Mouse (Mus musculus): ENCODE results near the gene Zfp146. TPM values are rescaled to one million over a fixed set of nuclear protein-coding genes. Genes with fewer than 3 reads are reported as not detected.

Gene Zfp146
- polyA plus RNA-seq, 1 experiment from 2014 or later: 8.6 TPM

- Histone ChIP-seq H3K36me3 (peaks cover 42% of the 10 kb centered on the region), H3K4me1 (peaks cover 28% of the 10 kb centered on the region), H3K27me3 (replicated peaks) (no peaks in the 10 kb centered on the region), H3K9me3 (peaks cover 13% of the 10 kb centered on the region; the same call in 1 of the 2 replicates), H3K27ac (replicated peaks) (peak overlapping the region; percentile 88), H3K4me3 (peak overlapping the region; percentile 69), H3K9ac (peak overlapping the region; percentile 92), H3K4me2 (peak overlapping the region; percentile 76)
- no peak for ATAC-seq (ENCODE audit: extremely low read depth, insufficient number of reproducible peaks, low FRiP score, low TSS enrichment)
- WGBS: 2% methylated on average over 21 of the region's 21 CpGs
Measured at GRCm38 (mm10) chr7:30168914-30169582, 502 bp downstream of the Zfp146 start.

- ATAC-seq (ENCODE audit: extremely low read depth, insufficient number of reproducible peaks, low FRiP score, low TSS enrichment): no peak
- WGBS: 95% methylated on average over 2 of the region's 2 CpGs
- peaks cover 76% of the 10 kb centered on the region for H3K36me3 ChIP-seq
- no peak overlapping the region for H3K4me3 ChIP-seq
- peaks cover 53% of the 10 kb centered on the region for H3K9me3 ChIP-seq
- H3K4me1 ChIP-seq: peaks cover 19% of the 10 kb centered on the region
- no peak overlapping the region for H3K9ac ChIP-seq
- H3K4me2 ChIP-seq: no peak overlapping the region
- no peaks in the 10 kb centered on the region for H3K27me3 ChIP-seq (replicated peaks)
- no peak overlapping the region for H3K27ac ChIP-seq (replicated peaks)
Measured at GRCm38 (mm10) chr7:30164745-30165144, 4.8 kb downstream of the Zfp146 start.

- Histone ChIP-seq H3K9ac (no peak overlapping the region), H3K4me2 (no peak overlapping the region), H3K9me3 (peaks cover 68% of the 10 kb centered on the region), H3K27ac (replicated peaks) (no peak overlapping the region), H3K4me1 (peaks cover 13% of the 10 kb centered on the region), H3K36me3 (peaks cover 93% of the 10 kb centered on the region), H3K4me3 (no peak overlapping the region), H3K27me3 (replicated peaks) (no peaks in the 10 kb centered on the region)
- WGBS: 91% methylated on average over 5 of the region's 5 CpGs
- no peak for ATAC-seq (ENCODE audit: extremely low read depth, insufficient number of reproducible peaks, low FRiP score, low TSS enrichment)
Measured at GRCm38 (mm10) chr7:30163113-30163512, 6.4 kb downstream of the Zfp146 start.

- Histone ChIP-seq H3K27me3 (replicated peaks) (no peaks in the 10 kb centered on the region), H3K4me3 (no peak overlapping the region), H3K36me3 (peaks cover 97% of the 10 kb centered on the region), H3K27ac (replicated peaks) (no peak overlapping the region), H3K4me2 (no peak overlapping the region), H3K4me1 (no peaks in the 10 kb centered on the region), H3K9ac (no peak overlapping the region), H3K9me3 (peaks cover 93% of the 10 kb centered on the region)
- no peak for ATAC-seq (ENCODE audit: extremely low read depth, insufficient number of reproducible peaks, low FRiP score, low TSS enrichment)
- WGBS: 94% methylated on average over 3 of the region's 3 CpGs
Measured at GRCm38 (mm10) chr7:30155507-30155906, 14.0 kb downstream of the Zfp146 start.

- no peak for ATAC-seq (ENCODE audit: extremely low read depth, insufficient number of reproducible peaks, low FRiP score, low TSS enrichment)
- Histone ChIP-seq H3K27me3 (replicated peaks) (no peaks in the 10 kb centered on the region), H3K27ac (replicated peaks) (no peak overlapping the region), H3K36me3 (peaks cover 98% of the 10 kb centered on the region), H3K4me3 (no peak overlapping the region), H3K9ac (no peak overlapping the region), H3K9me3 (peaks cover 97% of the 10 kb centered on the region), H3K4me1 (no peaks in the 10 kb centered on the region), H3K4me2 (no peak overlapping the region)
- 94% methylated on average over 1 of the region's 1 CpGs for WGBS
Measured at GRCm38 (mm10) chr7:30154040-30154439, 15.5 kb downstream of the Zfp146 start.

- peaks cover 51% of the 10 kb centered on the region for H3K9me3 ChIP-seq
- no peak overlapping the region for H3K4me3 ChIP-seq
- H3K4me1 ChIP-seq: no peaks in the 10 kb centered on the region
- no peak for ATAC-seq (ENCODE audit: extremely low read depth, insufficient number of reproducible peaks, low FRiP score, low TSS enrichment)
- no peak overlapping the region for H3K27ac ChIP-seq (replicated peaks)
- H3K36me3 ChIP-seq: peaks cover 65% of the 10 kb centered on the region
- 90% methylated on average over 5 of the region's 5 CpGs for WGBS
- no peak overlapping the region for H3K4me2 ChIP-seq
- H3K27me3 ChIP-seq (replicated peaks): no peaks in the 10 kb centered on the region
- H3K9ac ChIP-seq: no peak overlapping the region
Measured at GRCm38 (mm10) chr7:30147011-30147410, 22.5 kb downstream of the Zfp146 start.

GRCm38 (mm10) chr7:30143555-30144209, 25.9 kb downstream of the Zfp146 start:
- peak; percentile 81 for ATAC-seq (ENCODE audit: extremely low read depth, insufficient number of reproducible peaks, low FRiP score, low TSS enrichment)
- Histone ChIP-seq H3K9me3 (peaks cover 18% of the 10 kb centered on the region; the same call in 1 of the 2 replicates), H3K4me1 (no peaks in the 10 kb centered on the region), H3K36me3 (peaks cover 58% of the 10 kb centered on the region), H3K4me2 (peak overlapping the region; percentile 75), H3K27me3 (replicated peaks) (no peaks in the 10 kb centered on the region), H3K9ac (peak overlapping the region; percentile 89), H3K27ac (replicated peaks) (peak overlapping the region; percentile 83), H3K4me3 (peak overlapping the region; percentile 71)
- whole genome bisulfite sequencing: 3% methylated on average over 35 of the region's 35 CpGs

GRCm38 (mm10) chr7:30143170-30143554, 26.4 kb downstream of the Zfp146 start:
- Histone ChIP-seq H3K4me3 (peak overlapping the region; percentile 71), H3K36me3 (peaks cover 58% of the 10 kb centered on the region), H3K4me2 (peak overlapping the region; percentile 75), H3K27ac (replicated peaks) (peak overlapping the region; percentile 29; the same call in 1 of the 2 replicates), H3K9ac (peak overlapping the region; percentile 89), H3K4me1 (no peaks in the 10 kb centered on the region), H3K9me3 (peaks cover 14% of the 10 kb centered on the region; the same call in 1 of the 2 replicates), H3K27me3 (replicated peaks) (no peaks in the 10 kb centered on the region)
- 17% methylated on average over 8 of the region's 8 CpGs for WGBS
- ATAC-seq (ENCODE audit: extremely low read depth, insufficient number of reproducible peaks, low FRiP score, low TSS enrichment): no peak

- H3K4me3 ChIP-seq: no peak overlapping the region
- H3K4me2 ChIP-seq: no peak overlapping the region
- H3K36me3 ChIP-seq: peaks cover 92% of the 10 kb centered on the region
- H3K9ac ChIP-seq: no peak overlapping the region
- no peaks in the 10 kb centered on the region for H3K27me3 ChIP-seq (replicated peaks)
- WGBS: 83% methylated on average over 10 of the region's 10 CpGs
- peaks cover 11% of the 10 kb centered on the region; the same call in 1 of the 2 replicates for H3K9me3 ChIP-seq
- H3K27ac ChIP-seq (replicated peaks): no peak overlapping the region
- no peaks in the 10 kb centered on the region for H3K4me1 ChIP-seq
- ATAC-seq (ENCODE audit: extremely low read depth, insufficient number of reproducible peaks, low FRiP score, low TSS enrichment): no peak
Measured at GRCm38 (mm10) chr7:30136826-30137225, 32.7 kb downstream of the Zfp146 start.

- Histone ChIP-seq H3K9me3 (peaks cover 11% of the 10 kb centered on the region; the same call in 1 of the 2 replicates), H3K4me2 (no peak overlapping the region), H3K9ac (no peak overlapping the region), H3K27ac (replicated peaks) (no peak overlapping the region), H3K27me3 (replicated peaks) (no peaks in the 10 kb centered on the region), H3K4me1 (no peaks in the 10 kb centered on the region), H3K4me3 (no peak overlapping the region), H3K36me3 (peaks cover 94% of the 10 kb centered on the region)
- ATAC-seq (ENCODE audit: extremely low read depth, insufficient number of reproducible peaks, low FRiP score, low TSS enrichment): no peak
- WGBS: 85% methylated on average over 4 of the region's 4 CpGs
Measured at GRCm38 (mm10) chr7:30132396-30132795, 37.2 kb downstream of the Zfp146 start.

- H3K4me3 ChIP-seq: no peak overlapping the region
- WGBS: 97% methylated on average over 8 of the region's 8 CpGs
- no peak for ATAC-seq (ENCODE audit: extremely low read depth, insufficient number of reproducible peaks, low FRiP score, low TSS enrichment)
- no peak overlapping the region for H3K27ac ChIP-seq (replicated peaks)
- no peaks in the 10 kb centered on the region for H3K27me3 ChIP-seq (replicated peaks)
- no peaks in the 10 kb centered on the region for H3K4me1 ChIP-seq
- no peak overlapping the region for H3K9ac ChIP-seq
- no peak overlapping the region for H3K4me2 ChIP-seq
- peaks cover 94% of the 10 kb centered on the region for H3K36me3 ChIP-seq
- peaks cover 11% of the 10 kb centered on the region; the same call in 1 of the 2 replicates for H3K9me3 ChIP-seq
Measured at GRCm38 (mm10) chr7:30129900-30130299, 39.6 kb downstream of the Zfp146 start.
